Mouse (Mus musculus) left cerebral cortex, postnatal 36 days (tissue): ENCODE results near the gene Atp1a4. TPM values are rescaled to one million over a fixed set of nuclear protein-coding genes. Genes with fewer than 3 reads are reported as not detected.
A peak's percentile ranks its signal among the peaks of the same experiment; 100 is the strongest.

Source experiments
- DNase-seq, 2 experiments: peaks; one replicate each; pipeline ENCODE4 v3.0.0; 2021 to 2022; ENCODE audit warnings: low spot score in 2 of 2, mixed read lengths in 1 of 2
- intact Hi-C: fragments of 180-260 bp; cut with DNase I; formaldehyde crosslinking; loops from one replicate; pipeline ENCODE4 v1.15.1; 2025
- total RNA-seq, 2 experiments: library from RNA; stranded (reverse); gene quantifications; 2 replicates each; pipeline ENCODE4 v1.2.3; 2021

Atp1a4 gene
- not detected for total RNA-seq

- DNase-seq: no peak
- intact Hi-C loops: no loop called here
Measured at GRCm38 (mm10) chr1:172258314-172258713, at the start of gene Atp1a4. Gene Atp1a4 (minus strand): TSS chr1:172258414.

- intact Hi-C loops: loop anchor here (2.0 kb wide), 1 partner anchor 27 kb away; no protein-coding TSS in a partner anchor
- DNase-seq: no peak
Measured at GRCm38 (mm10) chr1:172307936-172308335, 49.7 kb upstream of the Atp1a4 start.

GRCm38 (mm10) chr1:172306885-172307284 is 48.7 kb upstream of the Atp1a4 start:
- intact Hi-C loops: loop anchor here (2.0 kb wide), 1 partner anchor 26 kb away; no protein-coding TSS in a partner anchor
- no peak for DNase-seq

GRCm38 (mm10) chr1:172306196-172306595 is 48.0 kb upstream of the Atp1a4 start:
- intact Hi-C loops: loop anchor here (2.0 kb wide), 1 partner anchor 25 kb away; no protein-coding TSS in a partner anchor
- no peak for DNase-seq

GRCm38 (mm10) chr1:172305635-172306034 is 47.4 kb upstream of the Atp1a4 start:
- intact Hi-C loops: loop anchor here (2.0 kb wide), 1 partner anchor 25 kb away; no protein-coding TSS in a partner anchor
- no peak for DNase-seq

GRCm38 (mm10) chr1:172305153-172305552 is 46.9 kb upstream of the Atp1a4 start:
- DNase-seq: no peak
- intact Hi-C loops: no loop called here

- intact Hi-C loops: no loop called here
- no peak for DNase-seq
Measured at GRCm38 (mm10) chr1:172304443-172304842, 46.2 kb upstream of the Atp1a4 start.

GRCm38 (mm10) chr1:172302851-172303250 is 44.6 kb upstream of the Atp1a4 start:
- no peak for DNase-seq
- intact Hi-C loops: no loop called here

- DNase-seq: no peak
- intact Hi-C loops: no loop called here
Measured at GRCm38 (mm10) chr1:172302311-172302710, 44.1 kb upstream of the Atp1a4 start.

GRCm38 (mm10) chr1:172301180-172301579 is 43.0 kb upstream of the Atp1a4 start:
- no peak for DNase-seq
- intact Hi-C loops: no loop called here

- no peak for DNase-seq
- intact Hi-C loops: no loop called here
Measured at GRCm38 (mm10) chr1:172300247-172300646, 42.0 kb upstream of the Atp1a4 start.

GRCm38 (mm10) chr1:172299528-172299927 is 41.3 kb upstream of the Atp1a4 start:
- no peak for DNase-seq
- intact Hi-C loops: no loop called here

- intact Hi-C loops: no loop called here
- peak in 1 of 2 experiments; percentile 71 for DNase-seq
Measured at GRCm38 (mm10) chr1:172297611-172298537, 39.7 kb upstream of the Atp1a4 start, which contains the start of gene Atp1a2. Gene Atp1a2 (minus strand): TSS chr1:172298064.

GRCm38 (mm10) chr1:172296816-172297510 is 38.7 kb upstream of the Atp1a4 start:
- intact Hi-C loops: no loop called here
- no peak for DNase-seq

- DNase-seq: no peak
- intact Hi-C loops: no loop called here
Measured at GRCm38 (mm10) chr1:172295751-172296197, 37.6 kb upstream of the Atp1a4 start.

- intact Hi-C loops: no loop called here
- peak in 1 of 2 experiments; percentile 44 for DNase-seq
Measured at GRCm38 (mm10) chr1:172293449-172293848, 35.2 kb upstream of the Atp1a4 start.

GRCm38 (mm10) chr1:172292880-172293279 is 34.7 kb upstream of the Atp1a4 start:
- intact Hi-C loops: no loop called here
- peak in 1 of 2 experiments; percentile 56 for DNase-seq

GRCm38 (mm10) chr1:172289617-172289946 is 31.4 kb upstream of the Atp1a4 start:
- no peak for DNase-seq
- intact Hi-C loops: no loop called here

- no peak for DNase-seq
- intact Hi-C loops: no loop called here
Measured at GRCm38 (mm10) chr1:172288900-172289616, 30.8 kb upstream of the Atp1a4 start.

- intact Hi-C loops: no loop called here
- DNase-seq: no peak
Measured at GRCm38 (mm10) chr1:172286740-172287139, 28.5 kb upstream of the Atp1a4 start.
